Mouse (Mus musculus): ENCODE data around the gene Bin2.

DNA sequence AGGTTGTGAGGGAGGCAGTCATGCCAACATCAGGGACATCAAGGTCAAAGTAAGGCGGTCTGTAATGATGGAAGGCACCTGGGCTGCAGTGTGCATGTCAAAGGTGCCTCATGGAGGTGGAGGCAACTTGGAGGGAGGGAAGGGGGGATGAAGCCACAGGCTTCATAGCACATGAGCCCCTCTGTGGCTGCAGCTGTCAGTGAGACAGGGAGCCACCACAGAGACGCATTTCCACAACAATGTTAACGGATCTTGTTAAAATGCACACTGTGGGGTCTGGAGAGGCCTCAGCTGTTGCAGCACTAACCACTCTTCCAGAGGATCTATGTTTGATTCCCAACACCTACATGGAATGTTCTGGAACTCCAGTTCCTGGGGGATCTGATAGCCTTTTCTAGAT lies 39.2 kb downstream of the Bin2 start:
- TF ChIP-seq CTCF (IDR thresholded peaks at IDR 0.05; ENCODE audit: borderline replicate concordance, extremely low read depth, insufficient read depth, insufficient read length) (no peak), POLR2A (IDR thresholded peaks at IDR 0.05; ENCODE audit: borderline replicate concordance, extremely low read depth, insufficient read depth, insufficient read length, poor library complexity, severe bottlenecking) (no peak)

All from brain, embryonic 14.5 days (tissue).